13 mouse cellular contexts compared by ENCODE assay signal in the genomic region with DNA sequence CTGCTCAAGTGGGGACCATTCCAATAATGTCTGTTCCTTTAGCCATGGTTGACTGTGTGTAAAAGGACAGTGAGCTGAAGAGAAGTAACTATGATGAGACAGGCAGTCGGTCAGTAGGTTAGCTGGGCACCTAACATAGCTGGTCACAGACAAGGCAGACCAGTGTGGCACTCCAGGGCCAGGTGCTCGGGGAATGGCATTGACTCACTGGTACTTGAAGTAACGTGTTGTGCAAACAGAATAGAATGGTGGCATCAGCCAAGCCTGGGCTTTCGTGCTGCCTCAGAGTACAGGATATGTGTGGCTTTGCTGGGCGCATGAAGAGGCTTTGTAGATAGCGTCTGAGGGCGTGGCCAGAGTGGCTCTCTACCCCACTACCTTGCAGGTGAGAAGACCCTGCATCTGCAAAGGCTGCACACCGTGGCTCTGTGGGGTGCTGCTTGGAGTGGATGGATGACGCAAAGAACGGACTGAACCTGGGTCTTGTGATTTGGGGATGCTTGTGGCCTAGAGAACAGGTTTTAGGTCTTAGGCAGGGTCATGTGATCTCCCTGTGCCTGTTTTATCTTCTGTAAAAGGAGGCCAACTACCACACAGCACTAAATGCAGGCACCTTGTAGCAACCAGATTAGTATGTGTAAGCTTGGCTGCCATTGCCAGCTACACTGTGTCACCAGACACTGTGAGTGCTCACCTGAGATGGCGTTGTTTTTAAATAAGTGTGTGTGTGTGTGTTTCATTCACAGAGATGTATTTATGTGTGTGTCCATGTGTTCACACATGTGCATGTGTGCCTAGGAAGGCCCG. TPM values are rescaled to one million over a fixed set of nuclear protein-coding genes. Genes with fewer than 3 reads are reported as not detected.
DNase-seq lines count a peak whose midpoint lies in the region; ATAC-seq lines count a peak whose summit lies in the region.
"Had no signal": no experiment of that assay in that cellular context is flagged by ENCODE, and none has a peak within 500 bp of the region (broad histone marks: within the 10 kb centered on the region; RNA-seq: fewer than 3 reads in every experiment).

No protein-coding gene starts in this region.

- no peak for ATAC-seq in CD4-positive, CD25-positive, alpha-beta regulatory T cell, adult 4 months
- ATAC-seq: intestine, embryonic 15.5 days had no signal

- peak; percentile 17 for DNase-seq in CD4-positive, CD25-positive, alpha-beta regulatory T cell, adult 2 months (ENCODE audit: low read depth, low spot score)
- DNase-seq in lung, postnatal 10 days, result peak; percentile 16
- DNase-seq in naive thymus-derived CD4-positive, alpha-beta T cell, adult 2 months (ENCODE audit: low read depth), result peak; percentile 56
- peak; percentile 66 for DNase-seq in thymus, postnatal 4 days
- DNase-seq in cerebellum, adult 9-11 months, result no peak
- no peak for DNase-seq in layer of hippocampus, postnatal 25 days (ENCODE audit: extremely low spot score in 1 of 2, low spot score in 1 of 2)
- no peak for DNase-seq in adrenal gland, adult 18-20 months (ENCODE audit: low spot score in 2 of 2)
- DNase-seq: adrenal gland, postnatal 25 days; cerebellum, adult 9-10 months; heart, postnatal 10 days; right cerebral cortex, postnatal 14 days had no signal

RNA-seq across cellular contexts. Expression of gene Pitpnb, which starts 26.5 kb away (rescaled TPM):
- polyA plus RNA-seq in CD4-positive, CD25-positive, alpha-beta regulatory T cell, adult 4 months (2017; shearing (Covaris generic)), result 10 to 100 TPM; 54.4 to 65.4 TPM
- 10 to 100 TPM; 75.8 to 79.9 TPM for total RNA-seq in layer of hippocampus, postnatal 25 days (2021)
- 10 to 100 TPM; 85.0 to 87.1 TPM for total RNA-seq in adrenal gland, adult 18-20 months (2021)

Comparison
In these comparisons a context has a peak if more than half of its experiments do, and no peak if none do; other contexts are left out.
1. DNase-seq: peak in CD4-positive, CD25-positive, alpha-beta regulatory T cell, adult 2 months (single experiment), lung, postnatal 10 days (single experiment), naive thymus-derived CD4-positive, alpha-beta T cell, adult 2 months (single experiment) and thymus, postnatal 4 days (single experiment); none in cerebellum, adult 9-11 months (single experiment), layer of hippocampus, postnatal 25 days (0 of 2) and adrenal gland, adult 18-20 months (0 of 2).